Mouse (Mus musculus): Measurements from ENCODE around the gene Elmsan1. TPM values are rescaled to one million over a fixed set of nuclear protein-coding genes. Genes with fewer than 3 reads are reported as not detected.

The Elmsan1 gene
- polyA plus RNA-seq, 1 experiment from 2014 or later = 4.3 TPM

- H3K4me3 ChIP-seq = peak overlapping the region; percentile 47
- no peaks in the 10 kb centered on the region for H3K9me3 ChIP-seq
- H3K27me3 ChIP-seq = no peaks in the 10 kb centered on the region
- peaks cover 62% of the 10 kb centered on the region for H3K4me1 ChIP-seq
- H3K4me2 ChIP-seq (replicated peaks) = peak overlapping the region; percentile 72
- H3K27ac ChIP-seq (replicated peaks) = peak overlapping the region; percentile 97
- peaks cover 13% of the 10 kb centered on the region for H3K36me3 ChIP-seq
- peak overlapping the region; percentile 74 for H3K9ac ChIP-seq (replicated peaks)
- ATAC-seq (replicated peaks) = peak; percentile 33
- 7% methylated on average over 13 of the region's 13 CpGs for WGBS
These were observed 42.4 kb downstream of the Elmsan1 start for GRCm38 (mm10) chr12:84176126-84176769.

DNA sequence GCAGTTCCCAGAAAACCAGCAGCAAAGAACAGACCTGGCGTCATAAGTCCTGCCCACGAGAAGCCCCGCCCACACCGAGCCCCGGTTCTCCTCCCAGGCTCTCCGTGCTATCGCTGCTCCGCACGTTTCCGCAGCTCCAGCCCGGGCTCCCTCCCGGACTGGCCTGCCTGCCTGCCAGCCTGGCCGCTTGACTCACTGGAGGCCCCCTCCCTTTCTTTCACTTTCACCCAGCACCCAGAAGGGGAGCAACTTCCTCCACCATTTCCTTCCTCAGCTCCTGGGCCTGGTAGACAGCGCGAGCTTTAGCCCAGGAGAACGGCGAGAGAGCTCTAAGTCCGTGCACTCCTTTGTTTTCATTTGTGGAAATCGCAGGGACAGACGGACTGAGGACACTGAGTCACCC lies 43.0 kb downstream of the Elmsan1 start:
- peak overlapping the region; percentile 97 for H3K27ac ChIP-seq (replicated peaks)
- peak overlapping the region; percentile 72 for H3K4me2 ChIP-seq (replicated peaks)
- H3K9me3 ChIP-seq = no peaks in the 10 kb centered on the region
- peaks cover 56% of the 10 kb centered on the region for H3K4me1 ChIP-seq
- 0% methylated on average over 20 of the region's 20 CpGs for WGBS
- H3K4me3 ChIP-seq = peak overlapping the region; percentile 47
- H3K27me3 ChIP-seq = no peaks in the 10 kb centered on the region
- peak overlapping the region; percentile 74 for H3K9ac ChIP-seq (replicated peaks)
- H3K36me3 ChIP-seq = peaks cover 13% of the 10 kb centered on the region
- peak; percentile 88 for ATAC-seq (replicated peaks)

GRCm38 (mm10) chr12:84174871-84175270 lies 43.8 kb downstream of the Elmsan1 start:
- H3K9ac ChIP-seq (replicated peaks) = no peak overlapping the region
- peak overlapping the region; percentile 97 for H3K27ac ChIP-seq (replicated peaks)
- H3K4me3 ChIP-seq = no peak overlapping the region
- H3K4me1 ChIP-seq = peaks cover 48% of the 10 kb centered on the region
- WGBS = 84% methylated on average over 6 of the region's 6 CpGs
- H3K9me3 ChIP-seq = no peaks in the 10 kb centered on the region
- no peak for ATAC-seq (replicated peaks)
- no peak overlapping the region for H3K4me2 ChIP-seq (replicated peaks)
- peaks cover 13% of the 10 kb centered on the region for H3K36me3 ChIP-seq
- no peaks in the 10 kb centered on the region for H3K27me3 ChIP-seq

- H3K4me3 ChIP-seq = no peak overlapping the region
- H3K9me3 ChIP-seq = no peaks in the 10 kb centered on the region
- peaks cover 46% of the 10 kb centered on the region for H3K4me1 ChIP-seq
- peaks cover 13% of the 10 kb centered on the region for H3K36me3 ChIP-seq
- no peak overlapping the region for H3K9ac ChIP-seq (replicated peaks)
- 84% methylated on average over 9 of the region's 9 CpGs for WGBS
- ATAC-seq (replicated peaks) = no peak
- 0 out of 2 replicates have a peak overlapping the region, but pooled peaks have one; percentile 97 for H3K27ac ChIP-seq (replicated peaks)
- H3K27me3 ChIP-seq = no peaks in the 10 kb centered on the region
- H3K4me2 ChIP-seq (replicated peaks) = no peak overlapping the region
These were observed 44.4 kb downstream of the Elmsan1 start for GRCm38 (mm10) chr12:84174190-84174811.

DNA sequence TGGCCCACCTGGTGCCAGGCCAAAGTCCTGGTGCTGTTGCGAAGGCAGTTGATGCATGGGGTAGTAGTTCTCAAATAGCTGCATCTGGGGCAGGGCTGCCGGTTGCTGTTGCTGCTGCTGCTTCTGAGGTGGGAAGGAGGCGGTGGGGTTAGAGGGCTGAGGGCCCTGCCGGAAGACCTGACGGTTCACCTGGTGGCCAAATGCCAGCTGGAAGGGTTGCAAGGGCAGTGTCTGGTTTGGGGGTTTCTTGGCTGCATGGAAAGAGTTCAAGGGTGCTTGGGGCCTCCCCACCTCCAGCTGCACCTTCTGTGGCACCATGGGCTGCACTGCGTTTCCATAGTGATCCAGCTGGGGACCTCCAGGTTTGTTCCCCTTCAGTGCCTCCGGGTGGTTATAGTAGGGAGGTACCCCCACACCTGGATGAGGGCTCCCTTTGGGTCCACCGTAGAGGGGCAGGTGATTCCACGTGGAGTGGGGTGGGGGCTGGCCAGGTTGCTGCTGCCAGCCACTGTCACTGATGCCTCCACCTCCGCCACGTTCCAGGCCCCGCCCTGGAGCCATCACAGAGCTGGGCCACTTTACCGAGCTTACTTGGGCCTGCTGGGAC lies 45.3 kb downstream of the Elmsan1 start:
- H3K36me3 ChIP-seq = peaks cover 13% of the 10 kb centered on the region
- WGBS = 91% methylated on average over 13 of the region's 13 CpGs
- H3K4me1 ChIP-seq = peaks cover 42% of the 10 kb centered on the region
- ATAC-seq (replicated peaks) = no peak
- no peaks in the 10 kb centered on the region for H3K9me3 ChIP-seq
- no peak overlapping the region for H3K9ac ChIP-seq (replicated peaks)
- H3K4me2 ChIP-seq (replicated peaks) = no peak overlapping the region
- H3K4me3 ChIP-seq = no peak overlapping the region
- H3K27me3 ChIP-seq = no peaks in the 10 kb centered on the region
- H3K27ac ChIP-seq (replicated peaks) = 0 out of 2 replicates have a peak overlapping the region, but pooled peaks have one; percentile 3

GRCm38 (mm10) chr12:84172862-84173261 lies 45.8 kb downstream of the Elmsan1 start:
- 0 out of 2 replicates have a peak overlapping the region, but pooled peaks have one; percentile 3 for H3K27ac ChIP-seq (replicated peaks)
- no peaks in the 10 kb centered on the region for H3K27me3 ChIP-seq
- no peak for ATAC-seq (replicated peaks)
- no peak overlapping the region for H3K4me3 ChIP-seq
- H3K4me2 ChIP-seq (replicated peaks) = no peak overlapping the region
- no peak overlapping the region for H3K9ac ChIP-seq (replicated peaks)
- 82% methylated on average over 17 of the region's 17 CpGs for WGBS
- H3K36me3 ChIP-seq = peaks cover 13% of the 10 kb centered on the region
- H3K9me3 ChIP-seq = no peaks in the 10 kb centered on the region
- peaks cover 39% of the 10 kb centered on the region for H3K4me1 ChIP-seq

DNA sequence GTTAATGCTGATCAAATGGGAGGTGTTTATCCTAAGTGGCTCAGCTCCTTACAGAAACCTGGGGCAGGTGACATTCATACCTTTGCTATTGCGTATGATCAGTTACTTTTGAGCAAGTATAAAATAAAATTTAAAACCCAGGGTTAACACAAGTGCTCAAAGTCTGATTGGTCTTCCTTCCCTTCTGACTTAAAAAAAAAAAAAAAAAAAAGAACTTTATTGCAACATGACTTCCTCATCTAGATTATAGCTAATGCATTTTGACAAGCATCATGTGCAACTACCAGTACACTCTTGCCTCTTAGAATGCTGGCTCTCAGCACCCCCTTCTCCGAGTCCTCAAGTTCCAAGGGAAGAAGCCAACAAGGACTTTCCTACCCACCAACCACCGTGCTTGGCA lies 46.5 kb downstream of the Elmsan1 start:
- Histone ChIP-seq H3K9ac (replicated peaks) (no peak overlapping the region), H3K9me3 (no peaks in the 10 kb centered on the region)
- ATAC-seq (replicated peaks) = no peak

GRCm38 (mm10) chr12:84170610-84171009 lies 48.1 kb downstream of the Elmsan1 start:
- H3K27me3 ChIP-seq = no peaks in the 10 kb centered on the region
- H3K27ac ChIP-seq (replicated peaks) = no peak overlapping the region
- no peak overlapping the region for H3K4me3 ChIP-seq
- WGBS = 96% methylated on average over 10 of the region's 10 CpGs
- no peaks in the 10 kb centered on the region for H3K9me3 ChIP-seq
- peaks cover 17% of the 10 kb centered on the region for H3K4me1 ChIP-seq
- no peak overlapping the region for H3K9ac ChIP-seq (replicated peaks)
- no peak overlapping the region for H3K4me2 ChIP-seq (replicated peaks)
- H3K36me3 ChIP-seq = peaks cover 13% of the 10 kb centered on the region
- no peak for ATAC-seq (replicated peaks)

More for the DNA sequence above, 46.5 kb downstream of the Elmsan1 start:
- WGBS = 91% methylated on average over 3 of the region's 3 CpGs
- Histone ChIP-seq H3K36me3 (peaks cover 13% of the 10 kb centered on the region), H3K27ac (replicated peaks) (no peak overlapping the region), H3K27me3 (no peaks in the 10 kb centered on the region), H3K4me2 (replicated peaks) (no peak overlapping the region), H3K4me3 (no peak overlapping the region), H3K4me1 (peaks cover 33% of the 10 kb centered on the region)

GRCm38 (mm10) chr12:84165631-84166373 lies 52.9 kb downstream of the Elmsan1 start:
- Histone ChIP-seq H3K4me3 (no peak overlapping the region), H3K27ac (replicated peaks) (no peak overlapping the region), H3K9me3 (no peaks in the 10 kb centered on the region), H3K9ac (replicated peaks) (no peak overlapping the region), H3K36me3 (no peaks in the 10 kb centered on the region), H3K4me1 (no peaks in the 10 kb centered on the region), H3K4me2 (replicated peaks) (no peak overlapping the region), H3K27me3 (no peaks in the 10 kb centered on the region)
- 78% methylated on average over 8 of the region's 8 CpGs for WGBS
- no peak for ATAC-seq (replicated peaks)

DNA sequence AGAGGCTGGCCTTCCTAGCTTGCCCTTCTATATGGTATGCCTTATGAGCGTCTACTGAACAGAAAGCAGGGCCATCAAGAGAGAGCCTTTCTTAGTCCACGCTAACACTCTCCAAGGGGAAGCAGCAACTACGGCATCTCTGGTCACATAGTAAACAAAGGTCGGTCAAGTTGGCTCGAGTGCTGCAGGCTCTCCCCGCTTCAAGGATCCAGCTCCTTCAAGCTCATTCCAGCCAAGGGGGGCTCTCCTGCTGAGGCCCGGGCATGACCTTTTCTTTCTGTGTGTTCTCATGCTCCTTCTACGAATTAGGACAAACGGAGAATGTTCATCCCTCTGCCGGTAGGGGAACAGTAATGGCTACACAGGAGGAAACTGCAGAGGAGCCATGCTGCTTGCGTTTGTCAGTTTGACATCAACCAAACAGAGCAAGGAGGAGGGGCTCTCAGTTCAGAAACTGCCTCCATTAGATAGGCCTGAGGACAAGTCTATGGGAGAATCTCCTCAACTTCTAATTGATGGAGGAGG lies 55.0 kb downstream of the Elmsan1 start:
- ATAC-seq (replicated peaks) = no peak
- H3K4me1 ChIP-seq = no peaks in the 10 kb centered on the region
- WGBS = 82% methylated on average over 11 of the region's 11 CpGs
- no peak overlapping the region for H3K4me3 ChIP-seq
- no peak overlapping the region for H3K27ac ChIP-seq (replicated peaks)
- H3K36me3 ChIP-seq = peaks cover 5% of the 10 kb centered on the region; the same call in 1 of the 2 replicates
- no peaks in the 10 kb centered on the region for H3K27me3 ChIP-seq
- H3K9ac ChIP-seq (replicated peaks) = no peak overlapping the region
- no peaks in the 10 kb centered on the region for H3K9me3 ChIP-seq
- H3K4me2 ChIP-seq (replicated peaks) = no peak overlapping the region

DNA sequence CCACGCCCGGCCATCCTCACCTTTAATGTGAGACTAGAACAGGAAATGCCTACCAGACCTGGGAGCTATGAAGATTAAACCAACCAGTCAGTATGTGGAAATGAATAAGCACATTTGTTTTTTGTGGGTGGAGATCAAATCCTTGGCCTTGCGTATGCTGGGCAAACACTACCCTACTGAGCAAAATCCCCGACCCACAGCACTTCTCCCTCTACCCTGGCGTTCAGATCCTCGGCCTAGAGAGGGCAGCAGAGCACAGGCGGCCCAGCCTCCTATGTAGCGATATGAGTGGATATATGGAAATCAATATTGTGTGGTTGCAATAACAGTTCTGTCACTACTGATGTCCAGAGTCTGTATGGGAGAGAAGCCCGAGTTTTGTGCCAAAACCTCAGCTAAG lies 55.5 kb downstream of the Elmsan1 start:
- H3K4me2 ChIP-seq (replicated peaks) = no peak overlapping the region
- H3K36me3 ChIP-seq = peaks cover 10% of the 10 kb centered on the region; the same call in 1 of the 2 replicates
- H3K27me3 ChIP-seq = no peaks in the 10 kb centered on the region
- H3K27ac ChIP-seq (replicated peaks) = no peak overlapping the region
- no peak overlapping the region for H3K4me3 ChIP-seq
- no peak for ATAC-seq (replicated peaks)
- 82% methylated on average over 9 of the region's 9 CpGs for WGBS
- no peaks in the 10 kb centered on the region for H3K9me3 ChIP-seq
- H3K4me1 ChIP-seq = no peaks in the 10 kb centered on the region
- no peak overlapping the region for H3K9ac ChIP-seq (replicated peaks)
